Mouse (Mus musculus): ENCODE data around the gene Mgat3. TPM values are rescaled to one million over a fixed set of nuclear protein-coding genes. Genes with fewer than 3 reads are reported as not detected.
A peak's percentile ranks its signal among the peaks of the same experiment; 100 is the strongest.

The Mgat3 gene
- total and polyA plus RNA-seq, 3 experiments, result not detected

- TF ChIP-seq CTCF (IDR thresholded peaks at IDR 0.05 in 2 of 3, conservative IDR thresholded peaks at IDR 0.05 in 1 of 3; ENCODE audit: control insufficient read depth in 1 of 3, insufficient read depth in 1 of 3, low read depth in 2 of 3, low read length in 3 of 3, poor library complexity in 1 of 3, severe bottlenecking in 1 of 3) (no peak), MAX (IDR thresholded peaks at IDR 0.05; ENCODE audit: low read length) (peak; percentile 28; the same call in 1 of the 2 replicates), HCFC1 (IDR thresholded peaks at IDR 0.05; ENCODE audit: low read depth, low read length) (peak; percentile 92), ZKSCAN1 (IDR thresholded peaks at IDR 0.05; ENCODE audit: low read depth, low read length) (no peak), TAL1 (IDR thresholded peaks at IDR 0.05; ENCODE audit: low read length) (no peak), KAT2A (conservative IDR thresholded peaks at IDR 0.05; ENCODE audit: low read depth, low read length) (peak; percentile 72; the same call in 1 of the 2 replicates), SMC3 (IDR thresholded peaks at IDR 0.05; ENCODE audit: low read depth, low read length) (no peak), NELFE (IDR thresholded peaks at IDR 0.05; ENCODE audit: low read depth, low read length) (peak; percentile 43; the same call in 1 of the 2 replicates), SIN3A (IDR thresholded peaks at IDR 0.05; ENCODE audit: low read length) (peak; percentile 74), NRF1 (IDR thresholded peaks at IDR 0.05; ENCODE audit: insufficient read depth, low read depth, low read length, poor library complexity, severe bottlenecking) (0 out of 2 replicates have a peak, but pooled peaks have one; percentile 26), MEF2A (IDR thresholded peaks at IDR 0.05; ENCODE audit: extremely low read depth, insufficient replicate concordance, low read depth, low read length, poor library complexity, severe bottlenecking) (no peak)
Measured at GRCm38 (mm10) chr15:80233733-80234509, 60.4 kb downstream of the Mgat3 start, which contains the start of gene Mief1 (continued).

- H3K9ac ChIP-seq (ENCODE audit: control insufficient read depth, low read depth, low read length, poor library complexity, severe bottlenecking), result peak within 1 kb of the TSS; percentile 94
- H3K27ac ChIP-seq (ENCODE audit: control insufficient read depth, low read depth, low read length), result no peak within 1 kb of the TSS
- H3K4me1 ChIP-seq (ENCODE audit: control insufficient read depth in 1 of 2, insufficient read depth in 2 of 2, low read length in 2 of 2), result peaks cover 4 to 14% of the 10 kb centered on the region in 2 experiments; a peak in 3 of 4 replicates
- H3K4me3 ChIP-seq (ENCODE audit: control insufficient read depth in 1 of 2, insufficient read depth in 1 of 2, low read depth in 2 of 2, low read length in 2 of 2), result peak within 1 kb of the TSS; percentile 95 to 100
- no peak for TF ChIP-seq KAT2A (conservative IDR thresholded peaks at IDR 0.05; ENCODE audit: low read depth, low read length)
- no peak for TF ChIP-seq TCF12 (IDR thresholded peaks at IDR 0.05; ENCODE audit: low read depth, low read length)
- no peak for TF ChIP-seq ZMIZ1 (IDR thresholded peaks at IDR 0.05; ENCODE audit: low read depth, low read length)
- no peak for TF ChIP-seq MAX (IDR thresholded peaks at IDR 0.05; ENCODE audit: low read length)
- TF ChIP-seq NRF1 (IDR thresholded peaks at IDR 0.05; ENCODE audit: insufficient read depth, low read depth, low read length, poor library complexity, severe bottlenecking), result no peak
- no peak for TF ChIP-seq GABPA (IDR thresholded peaks at IDR 0.05; ENCODE audit: low read depth, low read length)
- no peak for TF ChIP-seq JUND (IDR thresholded peaks at IDR 0.05; ENCODE audit: low read depth, low read length)
- TF ChIP-seq SIN3A (IDR thresholded peaks at IDR 0.05; ENCODE audit: low read length), result no peak
- TF ChIP-seq MAFK (IDR thresholded peaks at IDR 0.05; ENCODE audit: borderline replicate concordance, low read depth, low read length), result no peak
- no peak for TF ChIP-seq ELF1 (IDR thresholded peaks at IDR 0.05; ENCODE audit: low read depth, low read length)
- TF ChIP-seq MEF2A (IDR thresholded peaks at IDR 0.05; ENCODE audit: extremely low read depth, insufficient replicate concordance, low read depth, low read length, poor library complexity, severe bottlenecking), result no peak
- TF ChIP-seq GATA1 (IDR thresholded peaks at IDR 0.05; ENCODE audit: low read depth, low read length), result no peak
- TF ChIP-seq POLR2AphosphoS2 (IDR thresholded peaks at IDR 0.05; ENCODE audit: low read length), result no peak
- H3K79me2 ChIP-seq (ENCODE audit: control insufficient read depth, insufficient read depth, low read length, poor library complexity), result peaks cover 16% of the 10 kb centered on the region
- H3K9me3 ChIP-seq (replicated peaks; ENCODE audit: insufficient read depth, low read length), result no peaks in the 10 kb centered on the region
- no peaks in the 10 kb centered on the region for H3K27me3 ChIP-seq (ENCODE audit: control insufficient read depth in 1 of 2, insufficient read depth in 2 of 2, low read length in 2 of 2)
- DNase-seq (ENCODE audit: low read depth, low spot score), result no peak
- H3K36me3 ChIP-seq (ENCODE audit: control insufficient read depth in 1 of 2, insufficient read depth in 2 of 2, low read length in 2 of 2), result peaks cover 13 to 17% of the 10 kb centered on the region in 2 experiments
Measured at GRCm38 (mm10) chr15:80235535-80235934, 62.0 kb downstream of the Mgat3 start, which contains the start of gene AC140267.1. Gene AC140267.1 (plus strand): TSS chr15:80235835.
